Mouse (Mus musculus) Muller cell, postnatal 12 days (primary cell): Measurements from ENCODE around the gene 4930451I11Rik.

Experiments
- DNase-seq: peaks from one replicate; pipeline ENCODE4 v3.0.0-alpha.2; 2015; ENCODE audit errors: inconsistent ontology term

The 4930451I11Rik gene

DNA sequence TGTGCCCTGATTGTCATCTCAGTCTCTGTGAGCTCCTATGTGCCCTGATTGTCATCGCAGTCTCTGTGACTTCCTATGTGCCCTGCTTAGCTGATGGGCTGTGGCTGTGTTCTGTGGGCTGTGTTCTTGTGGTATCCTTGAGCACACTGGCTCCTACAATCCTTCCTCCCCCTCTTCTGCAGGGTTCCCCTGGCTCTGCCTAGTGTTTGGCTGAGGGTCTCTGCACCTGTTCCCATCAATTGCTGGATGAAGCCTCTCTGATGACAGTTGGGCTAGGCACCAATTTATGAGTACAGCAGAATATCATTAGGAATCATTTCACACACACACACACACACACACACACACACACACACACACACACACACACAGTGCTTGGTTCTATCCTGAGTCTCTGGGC lies 1.9 kb upstream of the 4930451I11Rik start:
- DNase-seq = no peak

DNA sequence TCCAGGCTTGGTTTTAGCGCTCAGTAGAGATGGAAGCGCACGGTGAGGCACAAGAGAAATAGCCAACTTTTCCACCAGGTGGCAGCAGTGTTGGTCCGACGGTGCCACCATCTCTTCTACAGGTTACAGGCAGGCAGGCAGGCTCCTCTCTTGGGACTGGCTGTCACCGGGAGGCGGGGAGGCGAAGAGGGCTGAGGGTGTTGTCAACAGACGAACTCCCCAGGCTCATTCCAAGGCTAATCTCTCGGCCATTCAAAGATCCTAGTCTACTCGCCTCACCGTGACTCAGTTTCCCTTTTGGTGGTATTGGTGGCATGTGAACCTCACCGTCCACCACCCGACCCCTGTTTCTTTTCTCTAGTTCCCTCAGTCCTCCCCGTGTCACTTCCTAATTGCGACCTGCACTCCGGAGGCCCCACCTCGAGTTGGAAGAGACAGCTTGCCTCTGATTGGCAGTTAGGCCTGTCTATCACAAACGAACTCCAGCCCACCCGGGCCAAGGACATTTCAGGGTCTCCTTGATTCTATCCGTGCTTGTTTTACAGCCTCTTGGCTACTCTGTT lies 678 bp upstream of the 4930451I11Rik start:
- DNase-seq = peak; percentile 68

DNA sequence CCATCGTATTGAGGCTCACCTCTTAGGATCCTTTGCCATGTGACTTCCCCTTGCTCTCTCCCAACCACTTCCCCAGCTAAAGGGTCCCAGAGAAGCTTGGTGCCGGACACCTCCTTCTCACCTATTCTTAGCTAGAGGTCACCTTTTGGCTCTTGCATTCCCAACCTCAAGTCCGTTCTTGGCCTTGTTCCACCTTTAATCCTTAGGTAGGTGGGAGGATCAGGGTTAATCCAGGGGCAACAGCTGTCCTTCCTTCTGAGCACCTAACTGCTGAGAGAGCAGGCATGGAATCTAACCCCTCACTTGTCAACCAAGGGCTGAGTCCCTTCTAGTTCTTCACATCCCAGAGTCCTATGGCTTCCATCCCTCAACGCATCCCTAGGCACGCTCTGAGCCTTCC lies 5.5 kb downstream of the 4930451I11Rik start:
- no peak for DNase-seq

DNA sequence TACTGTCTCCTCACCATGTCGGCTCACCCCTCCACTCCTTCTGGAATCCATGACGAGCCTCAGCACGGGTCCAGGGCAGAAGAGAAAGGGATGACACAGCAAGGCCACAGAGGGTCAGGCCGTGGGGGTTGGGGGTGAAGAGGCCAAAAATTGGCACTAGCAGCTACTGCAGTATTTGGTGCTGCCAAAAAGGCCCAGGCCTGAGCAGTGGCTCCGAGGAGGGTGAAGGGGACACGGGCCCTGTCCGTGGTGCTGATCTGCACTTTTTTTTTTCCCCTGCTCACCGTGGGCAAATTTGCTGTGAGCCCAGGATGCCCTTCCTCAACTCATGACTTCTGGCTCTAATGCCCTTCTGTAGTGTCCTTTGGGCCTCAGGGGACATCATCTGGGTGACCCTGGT lies 6.0 kb downstream of the 4930451I11Rik start:
- peak; percentile 31 for DNase-seq

DNA sequence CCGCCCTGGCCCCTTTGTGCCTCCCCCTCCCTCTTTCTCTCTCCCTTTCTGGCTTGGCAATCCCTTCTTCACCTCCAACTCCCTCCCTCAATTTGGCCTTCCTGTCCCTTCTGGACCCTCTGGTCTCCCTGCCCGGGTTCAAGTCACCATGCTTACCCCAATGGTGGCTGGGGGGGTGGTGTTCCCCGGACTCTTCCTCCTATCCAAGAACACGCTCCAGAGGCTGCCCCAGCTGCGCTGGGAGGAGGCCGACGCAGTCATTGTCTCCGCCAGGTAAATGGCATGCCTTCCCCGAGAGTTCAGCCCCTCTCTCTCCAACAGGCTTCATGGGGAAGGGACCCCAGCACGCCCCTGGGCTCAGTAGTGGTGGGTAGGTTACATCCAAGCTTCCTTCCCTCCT lies 7.5 kb downstream of the 4930451I11Rik start:
- DNase-seq = no peak

DNA sequence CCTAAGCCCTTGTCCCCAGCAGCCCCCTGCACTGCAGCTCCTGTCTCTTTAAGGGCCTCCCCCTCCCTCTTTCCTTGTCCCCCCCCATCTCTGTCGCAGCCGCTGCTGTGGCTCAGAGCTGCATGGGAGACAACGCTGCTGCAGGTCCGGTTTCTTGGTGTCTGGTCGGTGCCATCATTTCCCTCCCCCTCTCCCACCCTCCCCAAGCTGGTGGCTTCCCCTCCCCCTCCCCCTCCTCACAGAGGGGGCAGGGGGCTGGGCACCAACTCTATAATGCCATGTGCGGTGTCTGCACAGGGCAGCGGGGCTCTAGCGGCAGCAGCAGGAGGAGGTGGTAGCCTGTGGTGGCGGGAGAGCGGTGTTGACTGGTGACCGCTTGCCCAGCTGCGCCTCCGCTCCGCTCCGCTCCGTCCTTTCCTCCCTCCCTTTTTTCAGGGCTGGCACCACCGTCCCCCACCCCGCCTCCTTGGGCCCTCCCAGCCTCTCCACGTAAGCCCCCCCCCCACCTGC lies 8.2 kb downstream of the 4930451I11Rik start:
- no peak for DNase-seq

DNA sequence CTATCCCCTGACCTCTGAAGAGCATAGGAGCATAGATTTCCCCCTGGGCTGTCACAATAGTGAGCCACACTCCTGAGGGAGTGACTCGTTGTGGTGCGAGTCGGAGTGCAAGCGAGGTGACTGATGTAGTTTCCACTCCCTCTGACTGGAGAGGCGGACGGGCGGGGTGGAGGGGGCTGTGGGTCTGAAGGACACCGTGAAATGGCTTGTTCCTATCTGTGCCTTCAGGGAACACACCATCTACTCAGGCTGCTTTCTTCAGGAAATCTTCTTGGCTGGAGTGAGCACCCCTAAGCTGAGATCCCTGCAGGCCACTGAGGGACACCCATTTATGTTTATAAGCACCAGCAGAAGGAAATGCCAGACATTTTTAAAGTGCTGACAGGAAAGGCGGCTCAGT lies 8.7 kb downstream of the 4930451I11Rik start:
- no peak for DNase-seq

DNA sequence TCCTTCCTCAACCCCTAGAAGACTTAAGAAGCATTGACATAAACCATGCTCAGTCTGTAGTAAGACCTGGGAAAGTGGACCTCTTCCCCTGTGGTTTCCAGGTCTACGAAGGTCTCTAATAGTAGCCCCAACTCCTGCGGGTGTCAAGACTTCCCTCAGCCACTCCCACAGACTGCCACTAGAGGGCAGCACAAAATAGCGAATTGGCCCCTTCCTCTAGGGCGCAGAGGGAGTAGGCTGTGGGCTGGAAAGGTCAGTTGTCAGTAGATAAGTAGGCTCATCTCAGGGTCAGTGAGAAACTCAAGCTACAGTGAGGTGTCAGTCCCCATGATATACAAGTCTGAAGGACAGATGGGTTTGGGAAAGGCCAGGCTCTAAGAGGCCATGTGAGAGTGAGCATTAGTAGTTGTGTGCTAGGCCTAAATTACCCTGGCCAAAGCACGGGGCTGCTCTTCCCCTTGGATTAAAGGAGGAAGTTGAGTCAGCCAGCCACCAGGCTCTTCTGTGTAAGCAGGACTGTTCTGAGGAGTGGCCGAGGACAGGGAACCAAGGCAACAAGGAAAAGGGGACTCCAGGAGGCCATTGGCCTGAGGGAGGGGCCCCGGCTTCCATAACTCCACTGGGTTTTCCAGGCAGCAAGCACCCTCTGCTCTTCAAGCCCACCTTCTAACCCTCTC lies 9.5 kb downstream of the 4930451I11Rik start:
- peak; percentile 58 for DNase-seq

DNA sequence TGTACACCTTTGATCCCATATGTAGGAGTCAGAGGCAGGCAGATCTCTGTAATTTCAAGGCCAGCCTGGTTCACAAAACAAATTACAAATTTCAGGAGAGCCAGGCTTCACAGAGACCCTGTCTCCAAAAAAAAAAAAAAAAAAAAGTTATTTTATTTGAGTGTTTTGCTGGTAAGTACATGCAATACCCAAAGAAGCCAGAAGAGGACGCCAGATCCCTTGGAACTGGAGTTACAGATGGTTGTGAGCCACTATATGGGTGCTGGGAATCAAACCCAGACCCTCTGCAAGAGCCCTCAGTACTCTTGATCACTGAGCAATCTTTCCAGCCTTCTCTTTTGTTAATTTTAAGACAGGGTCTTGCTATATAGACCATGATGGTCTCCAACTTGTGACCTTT lies 12.6 kb downstream of the 4930451I11Rik start:
- no peak for DNase-seq

DNA sequence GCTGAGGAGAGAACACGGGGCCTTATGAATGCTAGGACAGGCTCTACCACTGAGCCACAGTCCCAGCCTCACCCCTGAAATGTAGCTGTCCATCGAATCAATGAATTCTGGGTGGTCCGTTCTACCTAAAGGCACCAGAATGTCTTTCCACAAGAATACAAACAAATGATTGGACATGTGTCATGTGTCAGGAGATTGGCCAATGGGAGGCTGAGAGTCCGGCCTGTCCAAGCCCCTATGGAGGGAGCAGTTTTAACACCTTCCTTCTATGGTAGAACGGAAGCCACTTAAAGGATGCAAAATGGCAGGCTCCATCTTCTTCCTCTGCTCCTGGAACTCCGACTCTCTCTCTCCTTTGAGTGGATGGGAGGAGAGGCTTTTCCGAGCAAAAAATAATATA lies 13.8 kb downstream of the 4930451I11Rik start:
- DNase-seq = no peak

DNA sequence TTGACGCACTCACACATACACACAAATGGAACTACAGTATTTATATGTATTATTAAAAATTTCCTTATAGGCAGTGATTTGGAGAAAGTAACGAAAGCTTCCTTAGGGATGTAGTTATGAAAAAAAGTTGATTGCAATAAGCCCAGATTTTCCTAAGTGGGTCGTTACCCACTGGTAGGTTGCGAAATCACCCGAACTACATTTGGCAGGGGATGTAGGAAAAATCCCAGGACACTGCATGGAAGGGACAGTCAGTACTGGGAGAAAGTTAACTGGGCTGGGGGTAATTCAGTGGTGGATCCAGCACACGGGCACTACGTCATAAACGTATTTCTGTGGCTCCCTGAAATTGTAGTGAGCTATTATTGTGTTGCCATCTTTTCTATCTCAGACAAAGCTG lies 14.9 kb downstream of the 4930451I11Rik start:
- DNase-seq = no peak

DNA sequence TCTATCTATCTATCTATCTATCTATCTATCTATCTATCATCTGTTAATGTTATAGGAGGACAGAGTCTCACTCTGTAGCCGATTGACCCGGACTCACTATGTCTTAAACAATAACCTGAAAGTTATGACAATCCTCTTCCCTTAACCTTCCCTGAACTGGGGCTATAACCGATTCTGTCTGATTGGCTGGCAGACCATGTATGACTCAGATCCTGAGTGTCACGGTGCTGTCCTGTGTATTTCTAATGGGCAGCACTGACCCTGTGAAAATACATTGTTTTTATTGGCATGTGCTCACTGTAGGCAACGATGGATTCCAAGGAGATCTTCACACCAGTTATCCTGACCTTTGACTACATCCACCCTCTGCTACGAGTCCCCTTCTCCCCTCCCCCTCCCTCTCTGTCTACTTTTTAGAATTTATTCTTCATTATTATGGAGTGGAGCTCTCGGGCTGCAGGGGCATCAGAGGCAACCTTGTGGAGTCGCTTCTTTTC lies 15.7 kb downstream of the 4930451I11Rik start:
- DNase-seq = no peak

DNA sequence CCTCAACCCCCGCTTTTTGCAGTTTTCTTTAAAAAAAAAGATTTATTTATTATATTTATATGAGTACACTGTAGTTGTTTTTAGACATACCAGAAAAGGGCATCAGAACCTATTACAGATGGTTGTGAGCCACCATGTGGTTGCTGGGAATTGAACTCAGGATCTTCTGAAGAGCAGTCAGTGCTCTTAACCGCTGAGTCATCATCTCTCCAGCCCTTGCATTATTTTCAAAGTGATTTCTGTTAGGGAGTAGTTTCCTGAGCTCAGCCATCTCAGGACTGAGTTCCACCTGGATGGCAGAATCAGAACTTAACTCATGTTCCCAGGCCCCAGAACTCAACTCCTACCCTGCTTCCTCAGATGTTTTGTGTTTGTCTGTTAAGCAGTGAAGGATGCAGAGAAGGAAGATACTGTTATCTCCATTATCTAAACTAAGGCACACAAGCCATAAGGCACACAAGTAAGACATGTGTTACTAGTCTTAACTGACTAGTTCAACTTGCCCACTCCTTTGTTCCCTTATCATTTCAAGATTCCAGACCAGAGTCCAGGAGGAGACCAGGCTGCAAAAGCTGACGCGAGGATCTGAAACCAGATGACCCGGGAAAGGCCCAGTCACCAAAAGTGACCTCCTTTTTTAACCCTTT lies 21.6 kb downstream of the 4930451I11Rik start:
- DNase-seq = no peak

DNA sequence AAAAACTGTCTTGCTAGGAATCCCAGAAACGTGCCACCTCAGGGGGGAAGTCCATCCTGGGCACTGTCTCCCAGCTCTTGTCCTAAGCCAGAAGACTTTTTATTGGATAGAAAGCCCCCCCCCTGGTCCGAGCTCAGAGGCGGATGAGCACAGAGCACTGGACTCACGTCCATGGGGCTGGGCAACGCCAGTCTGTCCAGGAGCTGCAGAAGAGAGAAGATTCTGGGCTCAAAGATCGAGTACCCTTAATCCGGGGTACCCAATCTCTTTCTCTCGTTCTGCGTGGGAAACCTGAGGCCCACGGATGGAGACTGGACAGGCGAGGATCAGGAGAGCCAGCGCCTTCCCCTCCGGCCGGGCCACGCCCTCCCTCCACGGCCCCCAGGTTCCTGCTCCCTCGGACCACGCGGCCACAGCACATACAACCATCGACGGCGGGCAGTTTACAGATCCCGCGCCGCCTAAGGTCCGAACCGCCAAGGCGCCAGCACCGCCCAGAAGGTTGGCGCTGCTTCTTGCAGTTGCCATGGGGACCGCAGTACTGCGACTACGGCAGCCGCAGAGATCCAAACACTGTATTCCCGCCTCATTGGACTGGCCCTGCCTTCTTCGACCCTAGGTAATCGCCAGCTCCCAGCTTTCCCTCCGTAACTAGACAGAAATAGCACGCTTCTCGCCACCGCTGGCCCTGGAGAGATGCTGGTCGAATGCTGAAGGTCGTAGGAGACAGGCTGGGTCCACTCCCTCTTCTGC lies 22.6 kb downstream of the 4930451I11Rik start:
- DNase-seq = peak; percentile 83

DNA sequence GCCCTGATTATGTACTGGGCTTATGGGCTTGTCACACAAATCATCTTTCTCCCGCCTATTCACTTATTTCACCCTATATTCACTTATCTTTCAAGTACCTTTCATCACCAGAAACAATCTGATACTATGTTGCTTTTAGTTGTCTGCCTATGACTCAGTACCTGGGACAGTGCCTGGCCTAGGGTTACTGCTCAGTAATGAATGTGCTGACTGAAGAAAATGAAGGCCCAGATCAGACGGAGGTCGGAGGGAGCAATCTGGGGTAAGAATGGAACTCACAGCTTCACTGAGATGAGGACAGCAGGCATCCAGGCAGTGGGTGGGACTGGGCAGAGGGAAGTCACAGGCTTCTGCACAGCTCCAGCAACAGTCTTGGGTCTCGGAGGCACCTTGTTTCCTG lies 24.0 kb downstream of the 4930451I11Rik start:
- no peak for DNase-seq

DNA sequence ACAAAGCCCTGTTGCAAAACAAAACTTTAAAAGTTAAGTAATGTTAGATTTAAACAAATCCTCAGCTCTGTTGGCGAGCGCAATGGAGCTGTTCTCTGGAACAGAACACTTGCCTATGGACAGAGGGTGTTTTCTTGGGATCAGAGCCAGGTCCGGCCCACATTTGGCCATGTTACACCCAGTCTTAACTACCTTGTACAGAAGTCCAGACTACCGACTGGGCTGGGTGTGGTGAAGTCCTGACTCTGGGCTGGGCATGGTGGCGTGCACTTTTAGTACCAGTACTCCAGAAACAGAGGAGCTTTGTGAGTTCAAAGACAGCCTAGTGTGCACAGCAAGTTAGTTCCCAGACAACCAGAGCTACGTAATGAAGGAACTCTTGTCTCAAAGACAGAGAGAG lies 24.5 kb downstream of the 4930451I11Rik start:
- DNase-seq = no peak

DNA sequence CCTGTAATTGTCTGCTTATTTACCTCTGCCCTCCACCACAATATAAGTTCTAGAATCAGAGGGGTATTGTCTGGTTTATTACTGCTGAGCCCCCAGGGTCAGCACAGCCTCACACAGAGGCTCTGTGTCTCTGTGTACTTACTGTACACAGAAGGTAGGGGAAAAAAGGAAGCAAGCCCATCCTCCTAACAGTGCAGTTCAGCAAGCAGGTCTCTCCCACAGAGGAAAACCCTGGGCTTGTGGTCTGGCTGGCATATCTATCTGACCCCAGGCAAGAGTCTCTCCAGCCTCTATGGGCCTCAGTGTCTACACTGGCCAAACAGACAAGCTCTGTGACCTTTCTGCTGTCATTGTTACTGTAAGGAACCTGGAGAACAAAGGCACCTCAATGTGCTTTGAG lies 27.7 kb downstream of the 4930451I11Rik start:
- DNase-seq = no peak

DNA sequence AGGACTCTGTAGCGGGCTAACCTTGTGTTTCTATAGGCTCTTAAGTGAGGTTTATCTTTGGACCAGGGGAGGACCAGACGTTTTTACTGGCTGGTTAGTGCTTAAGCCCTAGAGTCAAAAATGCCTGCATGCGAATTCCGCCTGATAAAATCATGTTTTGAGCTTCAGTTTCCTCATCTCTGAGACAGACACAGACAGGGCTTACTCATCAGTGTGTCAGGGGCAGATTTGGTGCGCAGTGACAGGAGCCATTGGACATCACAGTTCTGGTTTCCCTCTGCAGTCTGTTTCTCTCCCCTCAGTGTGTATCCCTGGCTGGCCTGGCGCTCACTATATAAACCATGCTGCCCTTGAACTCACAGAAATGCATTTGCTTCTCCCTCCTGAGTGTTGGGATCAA lies 28.3 kb downstream of the 4930451I11Rik start:
- no peak for DNase-seq

DNA sequence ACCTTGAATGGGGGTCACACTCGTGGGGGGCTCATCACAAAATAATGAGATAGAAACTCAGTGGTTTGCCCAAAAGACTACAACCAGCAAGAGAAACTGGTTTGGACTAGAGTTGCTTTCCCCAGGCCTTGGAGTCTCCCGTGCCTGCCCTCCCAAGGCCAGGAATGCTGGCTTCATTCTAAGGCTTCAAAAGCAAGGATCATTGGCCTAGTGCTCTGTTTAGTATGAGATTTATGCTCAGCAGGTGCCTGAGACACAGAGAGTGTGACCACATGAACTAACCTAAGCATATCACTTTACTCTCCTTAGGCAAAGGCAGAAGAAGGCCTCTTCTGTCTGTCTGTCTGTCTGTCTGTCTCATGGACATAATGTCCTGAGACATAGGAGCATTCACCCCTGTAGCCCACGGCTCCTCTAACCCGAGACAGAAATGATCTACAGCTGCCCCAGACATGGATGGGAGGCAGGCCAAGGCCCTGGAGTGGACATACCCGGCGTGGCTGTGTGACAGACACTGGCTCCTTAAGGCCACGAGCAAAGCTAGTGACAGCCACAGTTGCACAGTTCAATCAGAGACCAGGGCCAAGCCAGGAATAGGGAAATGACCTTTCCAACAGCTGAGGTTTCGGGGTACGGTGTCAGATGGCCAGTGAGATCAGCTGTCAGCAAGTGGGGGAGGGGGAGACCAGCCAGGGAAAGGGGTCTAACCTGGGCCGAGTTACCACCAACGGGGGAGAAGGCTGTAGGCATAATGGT lies 29.1 kb downstream of the 4930451I11Rik start:
- DNase-seq = no peak

DNA sequence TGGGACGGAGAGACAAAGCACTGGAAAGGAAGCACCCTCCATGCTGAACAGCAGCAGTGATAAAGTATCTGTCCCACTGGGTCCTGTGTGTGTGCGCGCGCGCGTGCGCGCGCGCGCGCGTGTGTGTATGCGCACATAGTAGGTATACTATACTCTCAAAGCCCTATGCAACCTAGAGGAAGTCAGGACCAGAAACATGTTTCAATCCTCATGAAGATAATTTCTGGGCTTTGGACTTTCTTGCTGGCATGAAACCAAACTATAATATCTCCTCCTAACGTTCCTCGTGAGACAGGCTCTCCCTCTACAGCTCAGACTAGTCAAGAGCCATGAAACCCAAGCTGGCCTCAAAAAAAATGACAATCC lies 30.4 kb downstream of the 4930451I11Rik start:
- no peak for DNase-seq

DNA sequence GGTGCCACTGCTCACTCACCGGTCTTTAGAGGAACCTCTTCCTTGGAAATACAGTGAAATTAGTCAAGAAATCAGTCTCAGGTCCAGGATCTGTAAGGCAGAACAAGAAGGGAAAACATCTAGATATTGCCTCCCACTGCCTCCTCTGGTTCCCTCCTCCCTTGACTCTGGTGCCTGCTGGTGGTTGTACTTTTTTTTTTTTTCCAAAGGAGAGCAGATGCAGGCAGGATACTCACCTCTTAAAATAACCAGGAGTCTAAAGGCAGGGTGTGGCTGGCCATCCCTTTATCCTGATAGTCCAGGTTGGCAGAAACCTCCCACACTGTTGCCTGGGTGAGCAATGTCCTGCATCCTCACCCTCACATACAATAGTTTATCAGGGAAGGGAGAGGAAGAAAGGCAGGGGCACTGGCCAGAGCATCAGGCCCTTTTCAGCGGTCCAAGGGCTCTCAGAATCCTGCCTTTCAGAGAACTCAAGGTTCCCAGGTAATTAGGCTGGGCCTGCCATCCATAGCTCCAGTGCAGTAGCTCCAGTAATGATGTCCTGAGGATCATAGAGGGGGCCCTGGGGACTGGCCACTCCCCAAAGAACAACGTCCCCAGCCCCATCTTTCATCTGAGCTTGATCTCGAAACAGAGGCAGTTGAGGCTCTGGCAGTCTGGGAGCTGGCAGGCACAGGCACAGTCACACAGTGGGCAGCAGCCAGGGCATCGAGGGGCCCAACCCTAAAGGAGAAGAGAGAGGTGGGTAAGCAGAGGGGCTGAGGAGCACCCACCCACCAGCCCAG lies 31.0 kb downstream of the 4930451I11Rik start:
- DNase-seq = no peak
